Mouse (Mus musculus) liver, adult 2 months (tissue): ENCODE data around the gene Echdc3. TPM values are rescaled to one million over a fixed set of nuclear protein-coding genes. Genes with fewer than 3 reads are reported as not detected.

Experiments
- DNase-seq: peaks from one replicate; pipeline ENCODE4 v3.0.0-alpha.2; 2011; ENCODE audit warnings: low read depth, low spot score; ENCODE audit errors: extremely low read depth
- H3K27ac ChIP-seq: fragments of 200-500 bp; replicated peaks from 2 replicates; pipeline ENCODE4 v1.5.1; 2012; ENCODE audit warnings: low read depth, mild to moderate bottlenecking, control low read depth, inconsistent platforms, low read length; ENCODE audit not compliant: insufficient read depth
- H3K27me3 ChIP-seq: fragments of 200-500 bp; 2 replicates; pipeline ENCODE4 v1.6.1; 2012; ENCODE audit warnings: mild to moderate bottlenecking, moderate library complexity, low read length, inconsistent platforms; ENCODE audit not compliant: control insufficient read depth, insufficient read depth
- H3K36me3 ChIP-seq: fragments of 200-500 bp; 2 replicates; pipeline ENCODE4 v1.6.1; 2012; ENCODE audit warnings: low read length, inconsistent platforms; ENCODE audit not compliant: control insufficient read depth, insufficient read depth
- H3K4me1 ChIP-seq: fragments of 200-500 bp; 2 replicates; pipeline ENCODE4 v1.6.1; 2011; ENCODE audit warnings: low read length; ENCODE audit not compliant: control insufficient read depth, insufficient read depth
- H3K4me3 ChIP-seq: fragments of 200-500 bp; 2 replicates; pipeline ENCODE4 v1.5.1; 2011; ENCODE audit warnings: low read depth, mild to moderate bottlenecking, control low read depth, low read length, moderate library complexity; ENCODE audit not compliant: insufficient read depth
- H3K79me2 ChIP-seq: fragments of 200-500 bp; 2 replicates; pipeline ENCODE4 v1.6.1; 2012; ENCODE audit warnings: inconsistent platforms, mild to moderate bottlenecking, low read length, moderate library complexity; ENCODE audit not compliant: control insufficient read depth, insufficient read depth
- H3K9ac ChIP-seq: fragments of 200-500 bp; 2 replicates; pipeline ENCODE4 v1.6.1; 2012; ENCODE audit warnings: low read depth, mild to moderate bottlenecking, control low read depth, inconsistent platforms, low read length
- CTCF ChIP-seq: fragments of 200-500 bp; IDR thresholded peaks from 2 replicates; pipeline ENCODE4 v1.5.1; 2011; ENCODE audit warnings: low read depth, low read length, control low read depth
- POLR2A ChIP-seq: fragments of 200-500 bp; IDR thresholded peaks from 2 replicates; pipeline ENCODE4 v1.6.1; 2011; ENCODE audit warnings: low read length, control low read depth; ENCODE audit not compliant: insufficient read depth; ENCODE audit errors: extremely low read depth
- WGBS: fragments of 180-500 bp; shearing (Covaris S2); methylation state at CpG from one replicate; pipeline ENCODE4 v1.1.7; 2018; 5-methylcytosine and 5-hydroxymethylcytosine counted together
- polyA plus RNA-seq: library from polyadenylated mRNA; depleted of rRNA; stranded (reverse); fragments of >200 nt; gene quantifications from 2 replicates; pipeline ENCODE4 v1.2.3, GENCODE M21; 2012
- total RNA-seq: library from RNA; depleted of rRNA; stranded (reverse); fragments of >200 nt; gene quantifications from 2 replicates; pipeline ENCODE4 v1.2.3, GENCODE M21; 2014

Gene Echdc3
- total and polyA plus RNA-seq, 2 experiments = 101 to 125 TPM

- WGBS = 81% methylated on average over 3 of the region's 3 CpGs
- Histone ChIP-seq H3K27ac (no peak overlapping the region), H3K4me1 (no peaks in the 10 kb centered on the region), H3K79me2 (no peaks in the 10 kb centered on the region), H3K27me3 (no peaks in the 10 kb centered on the region), H3K9ac (no peak overlapping the region), H3K4me3 (no peak overlapping the region), H3K36me3 (no peaks in the 10 kb centered on the region)
- no peak for TF ChIP-seq POLR2A
- no peak for TF ChIP-seq CTCF
- DNase-seq = no peak
These were observed 39.8 kb downstream of the Echdc3 start for GRCm38 (mm10) chr2:6173013-6173412.

GRCm38 (mm10) chr2:6168560-6168959 is 44.3 kb downstream of the Echdc3 start:
- Histone ChIP-seq H3K4me1 (no peaks in the 10 kb centered on the region), H3K9ac (no peak overlapping the region), H3K36me3 (no peaks in the 10 kb centered on the region), H3K27ac (no peak overlapping the region), H3K27me3 (no peaks in the 10 kb centered on the region), H3K4me3 (no peak overlapping the region), H3K79me2 (no peaks in the 10 kb centered on the region)
- 90% methylated on average over 2 of the region's 2 CpGs for WGBS
- no peak for DNase-seq
- TF ChIP-seq CTCF = no peak
- no peak for TF ChIP-seq POLR2A

- Histone ChIP-seq H3K36me3 (no peaks in the 10 kb centered on the region), H3K27me3 (no peaks in the 10 kb centered on the region), H3K4me1 (no peaks in the 10 kb centered on the region), H3K4me3 (no peak overlapping the region), H3K27ac (no peak overlapping the region), H3K9ac (no peak overlapping the region), H3K79me2 (no peaks in the 10 kb centered on the region)
- TF ChIP-seq CTCF = peak; percentile 50
- TF ChIP-seq POLR2A = no peak
- peak; percentile 73 for DNase-seq
- 20% methylated on average over 5 of the region's 5 CpGs for WGBS
These were observed 44.8 kb downstream of the Echdc3 start for GRCm38 (mm10) chr2:6167843-6168558.

- Histone ChIP-seq H3K36me3 (no peaks in the 10 kb centered on the region), H3K27me3 (no peaks in the 10 kb centered on the region), H3K4me1 (no peaks in the 10 kb centered on the region), H3K9ac (no peak overlapping the region), H3K27ac (no peak overlapping the region), H3K4me3 (no peak overlapping the region), H3K79me2 (no peaks in the 10 kb centered on the region)
- 43% methylated on average over 6 of the region's 6 CpGs for WGBS
- peak; percentile 20 for DNase-seq
- TF ChIP-seq CTCF (no peak), POLR2A (no peak)
These were observed 47.1 kb downstream of the Echdc3 start for GRCm38 (mm10) chr2:6165771-6166170.

- no peak overlapping the region for H3K9ac ChIP-seq
- H3K36me3 ChIP-seq = no peaks in the 10 kb centered on the region
- no peak overlapping the region for H3K4me3 ChIP-seq
- DNase-seq = no peak
- H3K79me2 ChIP-seq = no peaks in the 10 kb centered on the region
- WGBS = 72% methylated on average over 16 of the region's 16 CpGs
- H3K4me1 ChIP-seq = no peaks in the 10 kb centered on the region
- no peaks in the 10 kb centered on the region for H3K27me3 ChIP-seq
- H3K27ac ChIP-seq = no peak overlapping the region
- no peak for TF ChIP-seq CTCF
- TF ChIP-seq POLR2A = no peak
These were observed 48.1 kb downstream of the Echdc3 start for GRCm38 (mm10) chr2:6164606-6165290.
